Mouse (Mus musculus): ENCODE measurements around the gene Gm17949.

Gene Gm17949

DNA sequence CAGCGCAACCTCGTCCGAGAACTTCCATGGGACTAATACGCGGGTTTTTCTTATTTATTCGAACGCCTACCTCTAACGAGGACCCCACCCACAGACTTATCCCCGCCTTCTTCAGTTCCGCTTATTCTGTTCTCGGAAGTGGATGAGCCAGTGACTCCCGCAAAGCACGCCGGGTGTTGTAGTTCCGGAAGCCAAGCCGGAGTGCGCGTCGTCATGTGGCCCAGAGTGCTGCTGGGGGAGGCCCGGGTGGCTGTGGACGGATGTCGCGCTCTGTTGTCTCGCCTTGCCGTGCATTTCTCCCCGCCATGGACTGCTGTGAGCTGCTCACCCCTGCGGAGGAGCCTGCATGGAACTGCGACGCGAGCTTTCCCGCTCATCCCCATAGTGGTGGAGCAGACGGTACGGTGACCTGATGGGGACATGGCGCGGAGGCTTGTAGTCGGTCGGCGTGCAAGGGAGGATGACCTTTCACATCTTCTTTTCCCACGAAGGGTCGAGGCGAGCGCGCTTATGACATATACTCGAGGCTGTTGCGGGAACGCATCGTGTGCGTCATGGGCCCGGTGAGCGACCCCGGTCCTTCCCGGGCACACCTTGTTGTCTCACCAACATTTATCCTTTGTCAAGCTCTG is 21.0 kb upstream of the Gm17949 start, which contains the start of gene Clpp:
Gene Clpp, plus strand, starts transcription at position 191 of the 632 bp plus-strand sequence.
- DNase-seq (ENCODE audit: inconsistent ontology term): peak; percentile 95

DNA sequence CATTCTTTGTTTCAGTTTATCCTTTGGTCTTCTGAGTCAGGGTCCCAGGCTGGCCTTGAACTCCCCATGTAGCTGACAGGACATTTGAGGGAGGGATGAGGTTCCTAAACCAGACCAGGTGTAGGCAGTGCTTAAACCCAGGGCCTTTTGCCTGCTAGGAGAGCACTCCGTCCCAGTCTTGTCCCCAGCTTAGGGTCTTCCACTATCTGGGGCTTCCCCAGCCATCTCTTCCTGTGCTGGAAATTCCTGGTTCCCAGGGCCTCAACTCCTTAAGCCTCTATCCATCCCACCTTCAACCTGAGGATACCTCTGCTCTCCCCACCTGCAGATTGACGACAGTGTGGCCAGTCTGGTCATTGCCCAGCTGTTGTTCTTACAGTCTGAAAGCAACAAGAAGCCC is 20.3 kb upstream of the Gm17949 start:
- no peak for DNase-seq (ENCODE audit: inconsistent ontology term)

DNA sequence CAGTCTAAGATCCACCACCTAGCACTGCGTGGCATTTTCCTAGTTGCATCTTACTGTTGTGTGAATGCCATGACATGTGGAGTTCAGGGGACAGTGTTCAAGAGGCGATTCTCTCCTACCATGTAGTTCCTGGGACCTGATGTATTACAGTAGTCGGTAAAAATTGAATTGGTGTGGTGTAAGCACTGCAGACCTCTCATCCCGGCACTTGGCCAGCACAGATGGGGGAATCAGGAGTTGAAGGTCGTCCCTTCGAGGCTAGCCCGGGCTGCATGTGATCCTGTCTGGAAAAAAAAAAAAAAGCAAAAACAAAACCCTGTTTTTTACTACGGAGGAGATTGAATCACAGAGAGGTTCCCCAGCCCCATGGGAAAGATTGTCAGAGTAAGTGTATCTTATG is 16.2 kb upstream of the Gm17949 start:
- no peak for DNase-seq (ENCODE audit: inconsistent ontology term)

DNA sequence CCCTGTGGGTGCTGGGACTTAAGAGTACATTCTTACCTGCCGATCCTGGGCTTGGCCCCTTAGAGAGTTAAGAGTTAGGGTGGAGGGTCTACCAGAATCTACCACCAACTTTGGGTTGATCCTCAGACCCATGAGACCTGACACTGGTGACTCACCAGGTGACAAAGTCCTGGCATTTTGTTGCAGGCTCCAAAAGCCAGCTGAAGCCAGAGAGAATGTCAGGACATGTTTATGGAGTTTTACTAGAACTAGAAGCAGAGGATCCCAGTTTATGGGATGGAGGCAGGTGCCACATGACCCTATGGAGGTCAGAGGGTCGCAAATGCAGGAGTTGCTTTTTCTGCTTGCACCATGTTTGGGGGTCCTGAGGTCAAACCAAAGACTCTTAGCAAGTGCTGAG is 14.8 kb upstream of the Gm17949 start:
- DNase-seq (ENCODE audit: inconsistent ontology term): no peak

DNA sequence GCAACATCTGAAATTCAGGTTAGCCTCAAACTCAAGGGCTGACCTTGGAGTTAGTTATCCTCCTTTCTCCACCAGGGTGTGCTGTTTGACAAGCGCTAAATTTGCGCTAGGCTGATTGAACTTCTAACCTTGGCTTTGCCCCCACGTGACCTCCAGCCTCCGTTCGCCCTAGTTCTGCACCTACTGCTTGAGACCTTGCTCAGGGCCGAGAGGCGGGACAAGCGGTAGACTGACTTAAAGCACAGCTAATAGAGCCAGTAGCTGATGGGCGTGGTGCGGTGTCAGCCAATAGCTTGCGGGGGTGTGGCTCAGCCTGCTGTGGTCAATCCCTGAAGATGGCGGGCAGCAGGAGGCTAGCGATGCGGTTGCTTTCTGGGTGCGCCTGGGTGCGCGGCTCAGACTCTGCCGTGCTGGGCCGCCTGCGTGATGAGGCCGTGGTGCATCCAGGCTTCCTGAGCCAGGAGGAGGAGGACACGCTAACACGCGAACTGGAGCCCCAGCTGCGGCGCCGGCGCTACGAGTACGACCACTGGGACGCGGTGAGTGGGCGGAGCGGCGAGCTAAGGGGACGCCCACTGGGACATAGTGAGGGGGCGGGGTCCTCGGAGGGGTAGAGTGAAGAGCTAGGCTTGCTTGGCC is 14.1 kb upstream of the Gm17949 start, which contains the start of gene Alkbh7:
Gene Alkbh7, plus strand, starts transcription at position 311 of the 639 bp plus-strand sequence.
- DNase-seq (ENCODE audit: inconsistent ontology term): peak; percentile 96

DNA sequence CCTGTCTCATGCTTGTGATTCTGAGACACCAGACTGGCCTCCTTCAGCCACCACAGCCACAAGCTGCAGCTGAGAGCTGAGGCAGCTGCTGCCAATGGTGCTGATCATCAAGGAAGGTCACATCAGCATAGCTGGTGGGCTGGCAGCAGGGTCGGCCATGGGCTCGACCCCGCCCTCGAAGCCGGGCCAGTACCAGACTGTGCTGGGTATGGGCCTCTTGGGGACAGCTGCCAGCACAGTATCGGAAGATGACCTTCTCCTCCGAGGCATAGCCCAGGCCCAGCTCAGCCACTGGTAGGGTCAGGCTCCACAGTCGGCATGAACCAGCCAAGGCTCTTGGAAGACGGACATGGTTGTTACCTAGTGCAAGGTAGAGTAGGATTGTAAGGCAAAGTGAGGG is 11.9 kb upstream of the Gm17949 start:
- DNase-seq (ENCODE audit: inconsistent ontology term): no peak

DNA sequence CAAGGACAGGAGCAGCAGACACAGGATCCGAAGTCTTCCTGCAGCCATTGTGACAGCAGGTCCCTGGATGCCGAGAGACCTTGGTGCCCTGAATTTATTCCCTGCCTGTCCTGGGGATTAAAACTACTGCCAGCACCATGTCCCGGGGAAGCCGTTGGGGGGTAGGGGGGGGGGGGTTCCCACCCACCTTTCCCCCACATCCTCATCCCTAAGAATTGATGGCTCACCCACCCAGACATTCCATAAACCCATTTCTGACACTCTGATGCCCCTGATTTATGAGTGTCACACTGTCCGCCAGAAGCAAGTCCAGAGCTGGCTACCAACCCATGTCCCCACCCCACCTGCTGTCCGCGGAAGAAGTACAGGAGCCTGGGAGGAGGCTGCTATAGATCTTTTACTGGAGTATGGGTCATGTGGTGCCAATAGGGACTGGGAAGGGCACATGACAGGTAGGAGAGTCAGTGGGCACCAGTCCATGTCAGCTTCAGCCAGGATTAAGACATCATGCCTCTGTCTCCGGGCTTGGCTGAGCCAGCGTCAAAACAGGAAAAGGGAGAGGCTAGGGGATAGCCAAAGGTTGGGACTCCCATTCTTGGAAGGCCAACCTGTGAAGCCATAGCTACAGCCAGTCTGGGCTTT is 11.2 kb upstream of the Gm17949 start, which contains the start of gene Pspn:
Gene Pspn, minus strand, starts transcription at position 51 of the 642 bp plus-strand sequence.
- no peak for DNase-seq (ENCODE audit: inconsistent ontology term)

DNA sequence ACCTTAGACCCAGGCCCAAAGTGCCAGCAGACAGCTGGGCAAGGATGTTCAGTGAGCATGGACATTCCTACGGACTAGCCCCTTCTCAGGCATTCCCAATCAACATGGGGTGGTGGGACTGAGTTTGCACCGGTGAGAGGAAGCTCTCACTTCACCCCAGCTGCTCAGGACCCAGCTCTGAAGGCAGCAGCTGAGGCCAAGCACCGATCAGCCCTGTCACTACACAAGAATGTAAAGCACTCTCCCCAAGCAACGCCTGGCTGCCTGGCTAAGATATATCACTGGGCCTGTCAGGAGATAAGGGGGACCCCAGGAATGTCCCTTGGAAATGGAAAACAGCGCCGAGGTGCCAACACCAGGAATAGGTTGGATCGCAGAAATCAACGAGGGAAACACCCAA is 10.0 kb upstream of the Gm17949 start:
- no peak for DNase-seq (ENCODE audit: inconsistent ontology term)

DNA sequence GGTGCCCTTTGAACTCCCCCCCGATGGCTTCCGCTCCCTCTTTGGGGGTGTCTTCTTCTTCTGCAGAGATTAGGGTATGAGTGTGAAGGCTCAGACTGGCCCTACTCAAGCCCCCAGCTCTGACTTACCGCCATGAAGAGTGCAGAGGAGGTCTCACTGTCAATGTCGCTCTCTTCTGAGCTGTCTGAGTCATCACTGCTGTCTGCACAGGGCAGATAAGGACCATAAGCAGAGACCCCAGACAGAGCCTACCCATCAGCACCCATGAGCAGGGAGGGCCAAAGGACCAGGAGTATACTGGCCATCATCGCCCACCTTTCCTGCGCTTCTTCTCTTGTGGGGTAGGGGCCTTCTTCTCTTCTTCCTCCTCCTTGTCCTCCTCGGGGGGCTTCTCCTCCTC is 7.3 kb upstream of the Gm17949 start:
- DNase-seq (ENCODE audit: inconsistent ontology term): no peak

DNA sequence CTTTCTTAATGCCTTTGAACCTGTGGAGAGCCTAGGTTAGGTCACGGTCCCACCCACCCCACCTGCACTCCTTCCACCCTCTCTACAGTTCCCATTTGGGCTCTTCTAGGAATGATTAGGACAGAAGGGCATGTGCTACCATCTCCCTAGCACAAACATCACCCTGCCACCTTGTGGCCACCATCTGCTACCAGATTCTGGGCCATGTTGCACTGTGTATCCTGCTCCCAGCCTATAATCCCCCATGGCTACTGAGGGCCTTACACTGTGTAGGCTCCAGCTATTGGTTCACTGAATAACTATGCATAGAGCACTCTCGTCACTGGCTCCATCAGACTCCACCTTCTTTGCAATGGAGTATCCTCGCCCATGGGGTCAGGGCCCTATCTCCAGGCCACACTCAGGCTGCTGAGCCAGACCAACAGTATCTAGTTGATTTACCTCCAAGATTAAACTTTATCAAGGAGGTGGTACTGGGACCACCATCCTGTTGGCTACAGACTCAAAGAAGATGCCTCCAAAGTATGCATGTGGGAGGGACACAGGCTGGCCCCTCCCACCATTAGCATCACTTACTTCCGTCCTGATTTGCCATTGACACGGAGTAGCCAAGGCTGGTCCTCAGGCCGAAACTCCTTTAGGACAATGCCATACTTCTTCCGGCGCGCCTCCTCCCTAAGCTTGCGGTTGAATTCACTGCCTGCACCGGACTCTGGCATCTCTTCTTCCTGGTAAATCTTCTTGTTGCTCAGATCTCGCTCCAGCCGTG is 3.9 kb upstream of the Gm17949 start:
- DNase-seq (ENCODE audit: inconsistent ontology term): no peak

DNA sequence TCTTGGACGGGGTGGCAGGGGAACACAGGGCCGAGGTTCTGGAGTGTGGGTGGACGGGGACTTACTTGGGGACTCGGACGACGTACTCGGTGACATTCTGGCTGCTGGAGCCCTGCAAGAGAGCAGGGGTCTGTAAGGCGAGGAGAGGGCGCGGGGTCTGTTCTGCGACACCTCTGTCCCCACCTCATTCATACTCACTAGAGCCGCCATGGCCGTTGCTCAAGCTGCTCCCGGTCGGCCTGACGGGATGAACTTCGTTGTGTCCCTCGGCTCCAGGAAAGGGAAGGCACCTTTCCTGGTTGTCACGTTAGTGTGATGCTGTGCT is 396 bp upstream of the Gm17949 start:
- DNase-seq (ENCODE audit: inconsistent ontology term): no peak

DNA sequence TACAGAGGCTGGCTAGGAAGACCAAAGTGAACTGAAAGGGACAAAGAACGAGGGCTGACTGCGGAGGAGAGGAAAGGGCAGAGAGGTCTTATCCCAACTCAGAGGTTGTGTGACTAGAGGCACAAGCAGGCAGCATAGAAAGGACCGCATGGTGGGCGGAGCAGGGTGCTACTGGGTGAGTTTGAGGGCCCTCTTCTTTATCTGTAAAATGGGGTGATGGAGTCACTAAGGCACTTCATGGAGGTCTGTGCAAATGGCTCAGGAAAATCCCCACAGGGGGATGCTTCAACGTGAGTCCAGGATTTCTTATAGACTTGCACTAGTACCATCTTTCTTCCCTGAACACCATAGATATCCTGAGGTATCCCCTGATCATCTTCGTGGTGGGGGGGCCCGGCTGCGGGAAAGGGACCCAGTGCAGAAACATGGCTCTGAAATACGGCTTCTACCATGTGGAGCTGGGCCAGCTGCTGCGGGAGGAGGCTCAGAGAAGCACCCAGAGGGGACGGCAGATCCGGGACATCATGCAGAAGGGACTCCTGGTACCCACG is 1.1 kb downstream of the Gm17949 start:
- no peak for DNase-seq (ENCODE audit: inconsistent ontology term)

DNA sequence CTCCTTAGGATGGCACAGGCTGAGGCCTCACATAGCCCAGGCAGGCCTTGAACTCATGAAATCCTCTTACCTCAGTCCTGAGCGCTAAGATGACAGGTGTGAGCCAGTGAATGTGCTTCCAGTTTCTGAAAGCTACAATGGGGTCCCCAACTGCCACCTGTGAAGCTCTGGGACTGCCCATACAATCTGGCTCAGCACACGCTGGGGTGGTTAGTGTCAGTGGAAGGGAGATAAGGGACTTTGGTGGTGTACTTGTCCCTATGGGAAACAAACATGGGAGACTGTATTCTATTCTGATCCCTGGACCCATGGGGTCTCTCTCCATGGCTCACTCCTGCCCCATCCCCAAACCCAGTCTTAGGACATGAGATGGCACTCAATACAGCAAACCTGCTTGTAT is 8.4 kb downstream of the Gm17949 start:
- DNase-seq (ENCODE audit: inconsistent ontology term): no peak

DNA sequence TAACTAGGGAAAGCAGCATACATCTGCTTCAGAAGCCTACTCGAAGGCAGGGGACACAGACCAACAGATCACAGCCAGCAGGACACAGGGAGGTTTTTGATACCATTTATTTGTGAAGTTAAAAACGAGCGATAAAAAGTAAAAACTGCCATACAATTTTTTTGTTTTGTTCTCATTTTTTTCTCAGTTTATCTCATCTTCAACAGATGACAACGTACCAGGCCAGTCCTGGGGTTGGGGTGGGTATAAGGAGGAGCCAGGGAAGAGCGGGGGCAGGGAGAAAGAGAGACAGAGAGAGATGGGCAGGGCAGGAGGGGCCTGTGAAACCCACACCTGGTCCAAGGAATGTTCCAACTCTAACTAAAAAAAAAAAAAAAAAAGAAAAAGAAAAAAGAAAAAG is 9.7 kb downstream of the Gm17949 start:
- no peak for DNase-seq (ENCODE audit: inconsistent ontology term)

DNA sequence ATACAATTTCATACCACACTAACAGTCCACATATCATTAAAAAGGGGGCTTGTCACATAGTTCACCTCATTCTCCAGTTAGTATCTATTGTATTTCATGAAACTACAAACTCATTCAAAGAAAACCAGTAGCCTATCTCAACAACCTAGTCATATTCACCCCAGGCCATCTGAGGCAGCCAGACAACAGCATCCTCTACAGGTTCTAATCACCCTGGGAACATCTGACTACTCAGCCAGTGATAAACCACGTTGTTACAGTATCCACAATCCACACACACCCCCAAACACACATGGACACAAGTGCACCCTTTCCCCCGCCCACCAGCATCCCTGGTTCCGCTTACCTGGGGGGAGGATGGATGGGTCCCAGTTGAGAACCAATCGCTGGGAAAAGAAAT is 16.2 kb downstream of the Gm17949 start:
- DNase-seq (ENCODE audit: inconsistent ontology term): no peak

DNA sequence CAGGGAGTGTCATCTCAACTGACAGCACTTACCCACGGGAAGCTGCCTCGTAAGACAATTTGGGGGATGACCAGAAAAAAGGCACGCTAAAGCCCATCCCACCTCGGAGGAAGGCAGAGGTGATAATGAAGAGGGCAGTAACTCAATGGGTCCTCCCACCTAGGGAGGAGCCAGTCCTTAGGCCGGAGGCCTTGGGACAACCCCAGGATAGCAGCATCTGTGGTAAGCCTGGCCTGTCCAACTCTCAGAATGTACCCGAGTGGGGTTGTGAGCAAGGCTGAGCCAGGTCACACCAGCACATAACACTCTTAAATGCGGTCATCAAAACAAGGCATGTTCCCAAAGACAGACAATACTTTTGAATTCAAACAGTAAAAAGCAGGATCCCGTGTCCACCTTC is 18.4 kb downstream of the Gm17949 start:
- DNase-seq (ENCODE audit: inconsistent ontology term): peak; percentile 23

DNA sequence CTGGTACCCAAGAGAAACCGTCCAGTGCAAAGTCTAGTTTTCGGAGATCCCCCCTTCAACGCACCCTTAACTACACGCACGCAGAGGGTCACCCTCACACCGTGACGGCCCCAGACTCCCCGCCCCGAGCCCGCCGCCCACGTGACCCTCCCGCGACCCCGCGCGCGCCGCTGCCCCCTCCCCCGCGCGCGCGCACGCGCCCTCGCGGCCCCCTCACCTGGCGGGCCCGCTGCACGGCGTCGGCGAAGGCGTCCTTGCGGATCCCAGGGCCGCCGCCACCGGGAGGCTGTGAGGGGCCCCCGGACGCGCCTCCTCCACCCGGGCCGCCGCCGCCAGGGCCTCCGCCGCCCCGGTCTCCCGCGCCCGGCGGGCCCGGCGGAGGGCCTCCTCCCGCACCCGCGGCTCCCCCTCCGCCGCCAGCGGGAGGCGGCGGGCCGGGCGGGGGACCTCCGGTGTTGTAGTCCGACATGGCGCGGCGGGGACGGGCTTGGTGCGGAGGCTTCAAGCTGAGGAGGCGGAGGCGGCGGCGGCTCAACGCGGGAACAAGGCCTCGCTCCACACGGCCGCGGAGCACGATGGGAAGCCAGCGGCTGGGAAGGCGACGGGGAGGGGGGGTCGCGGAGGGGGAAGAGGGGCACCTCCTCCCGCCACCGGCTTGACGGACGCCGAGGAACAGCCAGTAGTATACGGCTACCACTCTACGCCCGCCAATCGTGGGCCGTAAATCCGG is 19.8 kb downstream of the Gm17949 start, which contains the start of gene Khsrp:
Gene Khsrp, minus strand, starts transcription at position 592 of the 730 bp plus-strand sequence.
- DNase-seq (ENCODE audit: inconsistent ontology term): peak; percentile 52

DNA sequence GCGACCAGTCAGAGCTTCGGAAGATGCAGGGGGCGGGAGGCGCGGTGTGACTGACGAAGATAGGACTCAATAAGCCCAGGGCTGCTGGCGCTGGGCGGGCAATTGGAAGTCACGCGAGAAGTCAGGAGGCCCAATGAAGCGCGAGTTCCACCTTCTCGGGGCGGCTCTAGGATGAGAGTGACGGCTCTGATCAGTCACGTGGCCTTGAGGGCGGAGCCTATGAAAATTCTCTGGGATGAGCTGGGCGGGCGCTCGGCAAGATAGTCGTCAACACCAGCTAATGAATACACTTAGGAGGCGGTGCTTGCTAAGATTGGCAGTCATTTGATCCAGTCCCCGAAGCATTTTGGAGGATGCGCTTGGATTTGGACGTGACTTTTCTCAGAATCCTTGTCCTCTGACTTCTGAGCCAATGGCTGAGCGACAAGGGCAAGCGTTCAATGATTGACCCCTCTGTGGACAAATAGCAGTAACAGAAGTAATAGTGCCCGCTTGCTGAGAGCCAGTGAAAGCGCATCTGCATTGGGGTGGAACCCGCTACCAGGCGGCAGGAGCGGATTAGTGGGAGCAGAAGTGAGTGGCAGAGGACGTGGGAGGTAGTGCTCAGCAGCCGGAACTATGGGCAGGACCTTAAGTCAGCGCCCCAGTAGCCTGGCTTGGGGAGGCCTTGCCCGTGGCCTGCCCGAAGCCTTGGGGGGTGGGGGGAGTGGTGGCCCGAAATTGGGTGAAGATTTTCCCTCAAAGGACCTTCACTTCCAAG is 20.6 kb downstream of the Gm17949 start:
- peak; percentile 100 for DNase-seq (ENCODE audit: inconsistent ontology term)

DNA sequence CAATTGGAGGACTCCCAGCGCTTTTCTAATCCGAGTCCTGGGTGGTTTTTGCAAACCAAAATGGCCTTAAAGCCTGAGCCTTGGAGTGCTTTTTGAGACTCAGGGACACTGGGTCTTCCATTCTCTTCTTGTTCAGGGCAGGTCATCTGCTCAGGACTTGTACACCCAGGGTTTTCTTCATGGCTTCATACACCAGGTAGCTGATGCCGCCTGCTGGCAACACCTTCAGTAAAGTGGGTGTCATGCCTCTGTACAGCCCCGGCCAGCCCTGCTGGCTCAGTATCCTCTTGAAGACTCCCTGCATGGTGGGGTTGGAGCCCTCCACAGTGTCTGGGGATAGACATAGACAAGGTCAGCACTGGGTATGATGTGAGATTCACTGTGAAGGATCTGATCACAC is 21.6 kb downstream of the Gm17949 start:
- DNase-seq (ENCODE audit: inconsistent ontology term): no peak

DNA sequence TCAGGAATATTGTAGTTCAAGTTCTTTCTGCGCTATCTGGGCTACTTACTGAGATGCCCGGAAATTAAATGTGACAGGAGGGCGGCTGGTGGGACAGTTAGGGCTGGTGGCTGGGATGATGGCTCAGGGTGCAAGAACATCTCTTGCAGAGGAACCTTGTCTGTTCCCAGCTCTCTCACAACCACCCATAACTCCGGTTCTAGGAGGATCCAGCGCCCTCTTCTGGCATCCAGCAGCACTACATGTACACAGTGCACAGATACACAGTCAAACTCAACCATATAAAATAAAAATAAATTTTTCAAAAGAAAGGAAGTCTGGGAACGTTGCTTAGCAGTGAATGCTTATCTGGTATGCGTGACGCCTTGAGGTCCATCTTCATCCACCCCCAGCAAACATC is 27.7 kb downstream of the Gm17949 start:
- no peak for DNase-seq (ENCODE audit: inconsistent ontology term)

DNA sequence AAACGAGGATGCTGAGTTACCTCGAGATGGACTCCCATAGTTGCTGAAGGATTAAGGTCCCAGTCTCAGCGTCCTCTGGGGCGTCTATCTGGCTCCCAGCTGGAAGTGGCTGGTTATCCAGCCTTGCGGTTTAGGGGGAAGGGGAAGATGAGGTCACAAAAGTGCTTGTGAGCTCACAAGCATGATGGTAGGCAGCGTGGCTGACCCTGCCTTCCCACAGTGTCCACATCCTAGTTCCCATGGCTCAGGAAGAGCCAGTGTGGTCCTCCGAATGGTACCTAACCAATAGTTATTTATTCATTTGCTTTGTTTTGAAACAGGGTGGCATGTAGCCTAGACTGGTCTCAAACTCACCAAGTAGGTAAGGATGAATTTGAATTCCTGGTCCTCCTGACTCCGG is 30.3 kb downstream of the Gm17949 start, which contains the start of gene Slc25a41:
Gene Slc25a41, minus strand, starts transcription at position 101 of the 400 bp plus-strand sequence.
- DNase-seq (ENCODE audit: inconsistent ontology term): no peak

All from Muller cell, postnatal 12 days (primary cell).